Mouse (Mus musculus) frontal cortex, postnatal 36 days (tissue): ENCODE results near the gene Cacnb4.

ENCODE experiments used
- DNase-seq, 2 experiments: peaks; one replicate each; pipeline ENCODE4 v3.0.0; 2022; ENCODE audit warnings: low spot score in 2 of 2

The Cacnb4 gene

DNA sequence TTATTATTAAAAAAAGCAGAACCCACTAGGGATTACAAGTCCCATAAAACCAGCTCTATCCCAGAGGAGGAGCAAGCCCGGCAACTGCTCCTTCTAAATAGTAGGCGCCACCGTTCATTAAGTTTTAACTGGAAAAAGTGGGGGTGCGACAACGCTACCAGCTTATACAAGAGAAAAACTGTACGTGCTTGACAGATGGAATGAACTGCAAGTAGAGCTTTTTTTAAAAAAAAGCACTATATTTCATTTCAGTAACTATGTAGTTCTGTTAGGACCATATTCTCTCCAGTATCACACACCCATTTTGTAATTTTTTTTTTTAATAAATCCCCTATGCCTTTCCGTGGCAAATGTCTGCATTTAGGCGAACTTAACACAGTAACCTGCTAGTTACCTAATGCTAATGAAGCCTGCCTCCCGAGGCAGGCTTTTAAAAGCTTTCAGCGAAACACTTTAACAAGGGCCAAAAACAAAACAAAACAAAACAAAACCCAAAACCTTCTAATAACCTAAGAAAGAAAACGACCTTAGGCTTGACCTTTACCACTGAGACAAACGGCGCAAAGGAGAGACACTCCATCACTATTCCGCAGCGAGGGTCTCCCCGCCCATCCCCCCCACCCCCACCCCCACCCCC, 252.9 kb downstream of the Cacnb4 start:
- no peak for DNase-seq

DNA sequence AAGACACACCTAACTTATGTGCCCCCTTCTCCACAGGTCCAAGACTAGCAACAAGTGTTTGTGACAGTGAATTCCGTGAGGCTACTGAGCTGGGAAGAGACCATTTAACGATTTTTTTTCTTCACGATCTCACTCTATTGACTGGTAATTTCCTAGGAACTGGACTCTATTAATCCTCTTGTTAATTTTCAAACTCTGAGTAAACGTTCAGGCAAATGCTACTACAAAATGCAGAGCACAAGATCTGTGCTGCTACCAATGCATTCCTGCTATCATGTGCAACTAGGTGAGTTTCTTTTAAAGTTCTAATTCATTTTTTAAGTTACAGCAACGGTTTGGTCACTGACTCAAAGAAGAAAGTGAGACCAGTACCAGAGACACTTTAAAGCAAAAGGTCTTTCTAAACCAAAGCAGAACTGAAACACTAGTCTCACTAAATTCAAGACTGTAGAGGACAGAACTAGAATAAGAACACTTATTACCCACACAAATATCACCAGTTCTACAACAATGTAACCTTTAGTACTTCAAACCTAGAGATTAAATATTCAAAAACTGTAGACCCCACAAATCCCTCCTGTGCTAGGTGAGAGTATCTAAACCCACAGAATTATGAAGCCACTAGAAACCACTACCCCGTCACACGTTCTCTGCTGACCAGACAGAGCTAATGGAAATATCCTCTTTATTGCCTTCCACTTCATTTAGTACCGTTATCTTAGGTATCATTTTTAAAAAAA, 253.6 kb downstream of the Cacnb4 start:
- DNase-seq, result no peak

DNA sequence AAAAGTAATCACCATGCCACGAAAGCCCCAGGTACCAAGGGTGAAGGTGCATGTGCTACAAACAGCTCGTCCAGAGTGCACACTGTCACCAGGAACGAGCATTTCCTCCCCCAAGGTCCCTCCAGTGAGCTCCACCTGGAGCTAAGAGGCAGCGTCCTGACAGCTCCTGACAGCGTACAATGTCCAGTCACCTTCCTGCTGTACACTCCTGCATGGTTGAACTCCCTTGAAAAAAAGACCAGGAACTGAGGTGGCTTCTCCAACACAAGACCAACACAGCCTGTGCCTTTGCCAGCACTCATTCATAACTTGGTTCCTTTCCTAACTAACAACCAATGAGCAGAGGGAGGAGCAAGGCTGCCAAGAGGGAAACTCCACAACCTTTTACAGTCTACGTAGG, 255.4 kb downstream of the Cacnb4 start:
- DNase-seq, result no peak

DNA sequence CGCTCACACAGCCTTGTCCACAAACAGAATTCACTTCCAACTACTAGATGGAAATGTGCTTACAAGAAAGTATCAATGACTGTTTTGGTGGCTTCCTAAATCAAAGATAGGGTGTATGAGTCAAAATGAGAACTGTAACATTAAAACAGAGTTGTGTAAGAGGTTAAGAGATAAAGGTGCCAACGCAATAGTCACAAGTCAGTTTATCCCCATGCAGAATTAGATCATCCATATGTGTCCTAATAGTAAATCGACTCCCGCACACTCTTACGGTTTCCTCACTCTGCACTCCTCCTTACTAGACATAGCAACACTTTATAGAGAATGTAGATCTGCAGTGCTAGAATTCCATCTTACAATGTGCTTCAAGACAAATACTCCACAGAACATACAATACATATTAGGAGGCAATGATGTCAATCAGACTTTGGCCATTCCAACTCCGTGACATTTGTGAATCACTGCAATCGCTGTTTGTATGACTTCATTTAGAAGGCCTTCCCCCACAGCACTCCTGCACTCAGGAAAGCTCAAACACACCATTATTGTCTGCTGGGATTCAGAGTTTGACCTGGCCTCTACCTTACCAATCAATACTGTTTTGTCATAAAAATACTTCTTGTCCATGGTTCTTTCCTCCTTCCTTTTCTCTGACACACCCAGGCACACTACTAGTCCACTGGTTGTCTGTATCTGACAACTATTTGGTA, 256.5 kb downstream of the Cacnb4 start:
- no peak for DNase-seq

DNA sequence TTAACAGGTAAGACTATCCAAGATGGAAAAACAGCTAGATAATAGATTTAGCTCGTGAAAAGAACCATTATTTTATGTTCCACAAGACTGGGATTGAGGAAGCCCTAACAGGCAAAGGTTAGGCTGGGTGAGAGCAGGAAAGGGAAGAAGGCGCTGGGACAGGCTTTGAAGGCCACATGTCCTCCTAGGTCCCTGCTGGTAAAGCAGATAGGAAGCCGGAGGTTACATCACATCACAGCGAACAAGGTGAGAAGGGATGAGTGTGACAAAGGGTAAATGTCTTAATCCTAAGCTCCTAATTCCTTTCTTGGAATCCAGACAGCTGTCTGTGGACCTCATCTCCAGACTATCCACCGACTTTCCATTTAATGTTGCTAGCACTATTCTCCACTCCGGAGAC, 257.3 kb downstream of the Cacnb4 start:
- DNase-seq, result no peak

DNA sequence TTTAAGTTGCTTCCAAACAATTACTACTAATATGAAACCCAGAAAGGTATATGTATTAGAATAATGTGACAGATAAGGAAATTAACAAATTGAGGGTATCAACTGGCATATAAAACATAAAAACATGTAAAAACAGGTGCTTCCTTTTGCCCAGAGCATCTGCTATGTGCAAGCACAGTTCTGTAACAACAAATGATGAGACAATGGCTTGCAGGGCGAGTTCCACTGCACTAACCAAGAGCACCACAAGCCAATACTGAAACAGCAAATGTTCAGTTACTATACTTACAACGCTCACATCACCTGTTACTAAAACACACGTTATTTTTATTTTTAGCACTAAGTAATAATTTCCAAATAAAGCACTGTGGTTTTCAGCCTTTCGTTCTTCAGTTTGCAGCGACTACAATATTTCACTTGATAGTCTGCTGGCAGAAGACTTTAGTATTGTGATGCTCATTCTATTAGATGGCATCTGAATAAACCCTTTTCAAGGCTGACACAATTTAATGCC, 264.1 kb downstream of the Cacnb4 start:
- no peak for DNase-seq

DNA sequence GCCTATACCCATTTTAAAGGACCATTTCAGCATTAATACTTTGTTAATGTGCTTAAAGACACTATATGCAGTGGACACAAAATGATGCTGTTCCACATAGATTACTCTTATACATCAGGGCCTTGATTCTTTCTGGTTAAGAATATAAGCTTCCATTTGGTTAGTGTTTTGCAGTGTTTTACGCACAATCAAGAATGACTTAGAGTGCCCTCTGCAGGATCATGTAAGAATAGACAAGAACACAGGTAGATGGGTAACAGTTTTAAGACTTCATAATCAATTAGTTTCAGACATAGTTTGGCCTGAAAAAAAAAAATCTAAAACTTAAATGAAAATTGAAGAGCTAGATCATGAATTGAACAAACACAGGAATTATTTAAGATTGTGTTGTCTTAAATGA, 270.2 kb downstream of the Cacnb4 start:
- no peak for DNase-seq

DNA sequence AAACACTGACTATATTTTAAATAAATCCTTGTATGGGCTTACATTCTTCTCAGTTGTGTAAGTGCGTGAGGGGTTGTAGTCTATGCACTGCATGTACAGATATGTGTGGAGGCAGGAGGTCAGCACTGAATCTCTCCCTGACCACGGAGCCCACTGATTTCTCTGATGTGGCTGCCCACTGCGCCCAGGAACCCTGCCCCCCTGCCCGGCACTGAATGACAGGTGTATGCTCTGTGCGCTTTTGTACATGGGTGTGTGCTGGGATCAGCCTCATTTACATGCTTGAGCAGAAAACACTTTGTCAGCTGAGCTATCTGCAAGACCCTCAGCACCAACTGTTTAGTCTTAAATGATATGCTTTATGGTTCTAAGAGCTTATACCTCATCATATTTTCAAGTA, 271.4 kb downstream of the Cacnb4 start:
- no peak for DNase-seq

DNA sequence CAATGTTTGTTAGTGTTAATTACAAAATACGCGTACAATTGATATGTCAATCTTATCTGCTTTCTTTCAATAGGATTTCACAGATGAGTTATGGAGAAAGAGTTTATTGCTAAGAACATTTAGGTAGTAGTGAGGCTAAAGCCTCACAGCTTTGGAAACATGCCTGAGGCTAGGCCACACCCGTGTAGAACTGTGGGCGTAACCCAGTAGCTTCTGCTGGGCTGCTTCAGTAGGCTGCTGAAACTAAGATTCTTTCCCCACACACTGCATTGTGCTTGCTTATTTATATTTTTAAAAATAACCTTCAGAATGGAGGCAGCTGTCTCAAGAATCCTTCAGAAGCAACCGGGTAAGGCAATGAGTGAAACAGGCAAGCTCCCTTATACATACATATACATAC, 282.1 kb downstream of the Cacnb4 start:
- no peak for DNase-seq

DNA sequence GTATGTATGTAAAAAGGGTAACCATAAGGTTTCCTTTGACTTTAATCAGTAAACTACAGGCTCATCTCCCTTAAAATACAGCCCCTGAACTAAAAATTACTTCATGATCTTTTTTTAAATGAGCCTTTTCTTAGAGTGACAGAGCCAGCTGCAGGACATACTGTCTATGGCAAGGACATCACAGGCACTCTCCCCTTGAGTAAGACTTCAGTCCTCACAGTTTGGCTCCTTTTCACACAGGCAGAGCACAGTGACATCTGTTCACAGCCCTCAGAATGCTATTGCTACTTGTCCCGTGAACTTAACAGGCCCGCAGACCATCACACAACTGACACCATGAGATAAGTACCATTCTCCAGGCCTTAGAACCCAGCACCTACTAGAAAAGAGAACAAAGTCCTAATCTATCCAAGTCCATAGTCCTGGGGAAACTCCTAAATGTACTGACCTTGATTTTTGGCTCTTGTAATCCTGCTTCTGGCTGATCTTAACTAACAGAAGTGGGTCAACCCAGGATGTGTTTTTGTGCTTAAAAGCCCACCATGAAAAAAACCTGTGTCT, 286.1 kb downstream of the Cacnb4 start:
- no peak for DNase-seq

DNA sequence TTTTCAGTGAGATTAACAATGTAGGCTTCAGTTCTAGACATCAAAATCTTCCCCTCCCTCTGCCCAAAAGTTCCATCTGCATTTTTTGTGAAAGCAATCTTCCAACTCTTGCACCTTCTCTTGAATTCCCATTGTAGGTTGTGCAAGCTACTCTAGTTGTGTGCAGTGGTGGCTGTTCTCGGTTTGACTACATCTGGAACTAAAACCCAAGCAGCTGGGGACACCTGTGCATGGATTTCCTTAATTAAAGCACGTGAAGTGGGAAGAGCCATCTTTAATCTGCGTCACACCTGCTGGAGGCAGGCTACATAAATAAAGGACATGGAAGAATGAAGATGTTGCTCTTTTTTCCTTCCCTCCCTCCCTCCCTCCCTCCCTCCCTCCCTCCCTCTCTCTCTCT, 286.7 kb downstream of the Cacnb4 start:
- no peak for DNase-seq

DNA sequence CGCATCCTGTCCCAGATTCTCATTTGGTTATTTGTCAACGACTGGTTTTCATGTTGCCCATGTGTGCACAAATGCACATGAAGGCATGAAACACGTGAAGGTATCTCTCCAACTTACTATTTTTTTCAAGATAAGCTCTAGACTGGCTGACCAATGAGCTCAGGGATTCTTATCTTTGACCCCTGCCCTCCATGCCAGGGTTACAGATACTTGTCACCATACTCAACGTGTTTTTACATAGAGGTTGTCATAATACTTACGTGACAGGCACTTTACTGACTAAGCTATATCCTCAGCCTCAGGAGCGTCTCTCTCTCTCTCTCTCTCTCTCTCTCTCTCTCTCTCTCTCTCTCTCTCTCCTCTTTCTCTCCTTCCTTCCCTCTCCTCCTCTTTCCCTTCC, 290.2 kb downstream of the Cacnb4 start:
- DNase-seq, result no peak

DNA sequence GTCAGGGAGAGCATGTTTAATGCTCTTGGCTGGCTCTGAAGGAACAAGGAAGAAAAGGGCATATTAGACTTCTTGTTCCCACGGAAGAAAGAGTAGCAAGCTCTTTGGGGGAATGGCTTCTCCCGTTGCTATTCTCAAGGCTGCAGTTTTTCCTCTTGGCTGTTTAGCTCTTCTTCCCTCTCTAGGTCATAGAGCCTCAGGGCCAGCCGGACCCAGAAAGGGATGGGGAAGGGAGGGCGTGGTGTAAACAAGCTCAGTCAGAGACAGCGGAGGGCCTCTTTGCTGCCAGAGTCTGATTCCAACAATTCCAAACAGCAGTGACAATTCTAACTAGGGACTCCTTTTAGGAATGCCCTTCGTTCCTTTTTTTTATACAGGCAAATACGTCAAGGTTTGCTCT, 290.6 kb downstream of the Cacnb4 start:
- no peak for DNase-seq

DNA sequence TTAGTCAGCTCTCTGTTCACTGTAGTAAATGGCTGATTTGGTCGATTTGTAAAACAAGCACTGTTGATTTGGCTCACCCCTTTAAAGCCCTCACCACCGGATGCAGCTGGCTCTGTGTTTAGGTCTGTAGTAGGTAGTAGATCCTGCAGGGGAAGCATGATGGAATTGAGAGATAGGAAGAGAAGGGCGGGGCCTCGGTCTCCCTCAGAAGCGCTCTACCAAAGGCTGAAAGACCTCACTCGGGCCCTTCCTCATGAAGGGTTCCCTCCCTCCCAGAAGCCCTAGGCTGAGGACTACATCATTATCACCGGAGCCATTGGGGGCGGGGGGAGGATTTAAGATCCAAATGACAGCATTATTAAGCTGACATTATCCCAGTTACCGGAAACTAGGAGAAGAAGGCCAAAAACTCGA, 297.8 kb downstream of the Cacnb4 start:
- DNase-seq, result no peak

DNA sequence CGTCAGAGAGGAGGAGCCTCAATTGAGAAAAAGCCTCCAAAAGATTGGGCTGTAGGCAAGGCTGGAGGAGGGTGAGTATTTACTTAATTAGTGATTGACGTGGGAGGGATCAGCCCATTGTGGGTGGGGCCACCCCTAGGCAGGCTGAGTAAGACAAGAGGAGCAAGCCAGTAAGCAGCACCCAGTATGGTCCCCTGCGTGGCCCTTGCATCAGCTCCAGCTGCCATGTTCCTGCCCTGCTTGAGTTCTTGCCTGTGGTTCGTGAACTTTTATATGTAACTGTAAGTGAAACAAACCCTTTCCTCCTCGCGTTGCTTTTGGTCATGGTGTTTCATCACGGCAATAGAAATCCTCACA, 298.2 kb downstream of the Cacnb4 start, which contains the start of gene Neb:
Gene Neb, minus strand, starts transcription at position 27 of the 357 bp plus-strand sequence.
- no peak for DNase-seq
